Mouse (Mus musculus) urinary bladder, postnatal 0 days (tissue): ENCODE data around the gene Meaf6. TPM values are rescaled to one million over a fixed set of nuclear protein-coding genes. Genes with fewer than 3 reads are reported as not detected.

Experiments used
- polyA plus RNA-seq: library from polyadenylated mRNA; unstranded; fragments of >200 nt; fragmentation: Nextera tagmentation; extraction: Ambion mirVana; gene quantifications from 2 replicates; pipeline ENCODE4 v1.2.1, GENCODE M21; 2015

Meaf6 gene
- 23.1 and 28.3 TPM in 2 replicates for polyA plus RNA-seq

DNA sequence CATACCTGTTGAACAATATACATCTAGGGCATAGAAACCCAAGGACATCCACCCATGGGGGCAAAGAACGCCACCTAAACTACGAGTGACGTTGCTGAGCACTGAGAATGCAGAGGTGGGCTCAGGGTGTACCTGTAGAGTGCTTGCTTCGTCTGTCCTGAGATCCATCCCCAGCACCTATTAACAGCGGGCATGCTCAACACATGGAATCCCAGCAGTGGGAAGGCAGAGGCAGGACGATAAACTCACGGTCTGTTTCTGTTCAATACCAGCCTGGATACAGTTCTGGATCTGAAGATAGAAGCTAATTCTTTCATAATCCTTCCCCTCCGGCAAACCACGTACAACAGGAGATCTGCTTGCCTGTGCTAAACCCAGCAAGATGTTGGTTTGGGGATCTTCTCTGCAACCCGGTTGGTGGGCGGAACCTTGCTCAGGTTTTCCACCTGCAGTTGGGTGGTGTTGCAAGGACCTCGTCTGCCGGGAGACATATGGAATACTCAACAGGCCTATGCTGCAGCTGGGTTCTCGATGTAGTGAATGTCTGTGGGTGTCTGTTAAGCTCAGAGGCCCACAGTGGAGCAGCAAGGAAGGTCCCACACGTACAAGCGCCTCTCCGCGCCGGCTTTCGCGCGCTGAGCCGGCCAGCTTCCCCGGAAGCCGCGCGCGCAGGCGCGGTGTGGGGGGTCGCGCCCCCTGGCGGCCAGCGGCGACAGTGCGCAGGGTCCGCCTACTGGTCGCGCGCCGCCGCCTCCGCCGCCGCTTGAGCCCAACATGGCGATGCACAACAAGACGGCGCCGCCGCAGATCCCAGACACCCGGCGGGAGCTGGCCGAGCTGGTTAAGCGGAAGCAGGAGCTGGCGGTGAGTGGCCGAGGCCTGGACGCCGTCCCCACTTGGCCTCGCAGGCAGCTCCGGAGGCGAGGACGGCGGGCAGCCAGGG is at the start of gene Meaf6:
TSS of gene Meaf6 (plus strand) at position 732 of the 943 bp plus-strand sequence.

DNA sequence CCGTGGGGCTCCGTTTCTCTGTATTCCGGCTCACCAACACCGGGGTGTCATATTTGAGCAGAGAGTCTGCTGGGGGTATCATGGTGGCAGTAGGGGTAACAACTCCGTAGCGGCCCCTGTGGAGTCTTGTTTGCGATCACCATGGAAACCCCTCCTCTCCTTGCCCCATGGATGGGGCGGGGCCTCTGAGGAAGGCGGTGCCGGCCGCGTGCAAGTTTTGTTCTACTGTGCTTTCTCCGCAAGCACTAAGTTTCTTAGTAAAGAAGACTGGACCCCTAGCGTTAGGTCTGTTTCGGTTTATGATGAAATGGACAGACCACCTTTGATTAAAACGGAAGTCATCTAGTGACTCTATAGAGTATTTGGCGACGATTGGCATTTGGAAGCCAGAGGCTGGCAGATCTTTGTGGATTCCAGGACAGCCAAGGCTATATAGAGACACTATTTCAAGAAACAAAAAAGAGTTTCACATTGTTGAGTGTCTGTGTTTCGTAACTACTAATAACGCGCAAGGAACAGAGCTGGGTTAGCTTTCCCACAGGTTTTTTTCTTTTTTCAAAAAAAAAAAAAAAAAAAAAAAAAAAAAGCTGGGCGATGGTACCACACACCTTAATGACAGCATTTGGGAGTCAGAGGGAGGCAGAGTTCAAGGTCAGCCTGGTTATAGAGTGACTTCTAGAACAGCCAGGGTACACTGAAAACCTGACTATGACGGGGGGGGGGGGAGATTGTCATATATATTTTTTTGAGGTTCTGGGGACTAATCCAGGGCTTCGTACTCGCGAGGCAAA is 19.2 kb upstream of the Meaf6 start, which contains the start of gene Dnali1:
TSS of gene Dnali1 (minus strand) at position 187 of the 791 bp plus-strand sequence.

DNA sequence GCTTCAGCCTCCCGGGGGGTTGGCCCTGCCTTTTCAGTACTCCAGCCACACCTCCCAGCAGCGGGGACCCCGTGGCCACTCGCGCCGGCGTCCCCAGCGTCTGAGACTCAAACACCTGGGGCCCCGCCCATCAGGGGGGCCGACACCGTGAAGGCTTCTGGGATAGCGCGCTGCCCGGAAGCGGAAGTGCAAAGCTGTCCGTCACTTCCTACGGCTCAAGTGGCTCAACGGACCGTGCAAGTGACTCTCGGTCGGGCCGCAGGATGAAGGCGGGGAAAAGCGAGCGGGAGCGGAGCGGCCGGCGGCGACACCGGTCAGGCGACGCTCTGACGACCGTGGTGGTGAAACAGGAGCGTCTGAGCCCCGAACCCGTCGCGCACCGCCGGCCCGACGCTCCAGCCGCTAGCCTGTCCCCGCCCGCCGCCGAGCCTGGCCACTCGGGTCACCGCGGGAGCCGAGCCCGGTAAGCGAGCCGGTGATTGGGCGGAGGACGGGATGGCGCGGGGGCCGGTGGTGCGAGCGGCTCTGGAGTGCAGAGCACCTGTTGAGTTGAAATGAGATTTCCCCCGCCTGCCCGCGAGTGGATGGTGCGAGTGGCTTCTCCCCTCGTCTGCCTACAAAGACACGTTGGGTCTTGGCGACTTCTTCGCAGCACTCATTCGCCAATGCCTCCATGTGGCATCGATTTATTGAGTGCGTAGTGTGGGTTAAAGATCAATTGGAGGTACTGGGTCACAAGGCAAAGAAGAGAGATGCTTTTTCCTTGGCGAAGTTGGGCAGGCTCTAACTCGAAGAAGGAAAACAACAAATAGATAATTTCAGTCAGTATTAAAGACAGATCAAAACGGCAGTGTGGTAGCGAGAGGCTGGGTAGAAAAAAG is 18.2 kb upstream of the Meaf6 start, which contains the start of gene Snip1:
TSS of gene Snip1 (plus strand) at position 183 of the 881 bp plus-strand sequence.

DNA sequence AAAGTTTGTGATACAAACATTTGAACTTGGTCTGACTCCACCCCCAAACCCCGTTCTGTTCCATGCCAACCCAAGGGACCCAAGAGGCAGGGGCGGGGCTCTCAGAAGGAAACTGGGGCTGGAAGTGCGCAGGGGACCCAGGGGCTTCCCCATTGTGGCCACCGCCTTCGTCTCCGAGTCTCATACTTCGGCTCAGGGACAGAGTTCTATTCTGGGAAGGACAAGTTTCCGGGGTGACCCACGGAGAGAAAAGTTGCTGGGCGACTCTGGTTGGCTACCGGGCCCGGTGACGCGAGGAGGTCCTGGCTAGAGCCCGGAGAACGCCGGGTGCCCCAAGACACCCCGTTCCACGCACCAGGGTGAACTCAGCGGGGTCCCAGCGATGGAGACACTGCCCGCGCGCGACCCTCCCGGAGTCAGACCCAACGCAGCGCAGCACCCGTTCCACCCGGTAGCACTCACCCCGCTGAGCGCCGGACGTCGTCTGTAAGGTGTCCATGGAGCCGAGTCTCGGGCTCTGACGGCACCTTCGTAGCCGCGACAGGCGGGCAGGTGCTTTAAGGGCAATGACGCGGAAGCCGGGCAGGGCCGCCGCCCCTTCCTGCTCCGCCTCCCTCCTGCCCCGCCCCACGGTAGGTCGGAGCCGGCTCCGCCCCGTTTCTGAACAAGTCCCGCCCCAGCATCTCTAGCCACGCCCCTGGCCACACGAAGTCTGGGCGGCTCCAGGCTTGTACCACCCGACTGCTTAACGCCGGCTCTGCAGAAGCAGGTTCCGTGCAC is 42.6 kb downstream of the Meaf6 start, which contains the start of gene Zc3h12a:
TSS of gene Zc3h12a (minus strand) at position 536 of the 780 bp plus-strand sequence.

Other genes starting within 250 kb of the Meaf6 start
- 23.5 and 27.8 TPM in 2 replicates for gene Yrdc, start 234.5 kb upstream of the Meaf6 start, polyA plus RNA-seq
- 66.9 and 78.5 TPM in 2 replicates for gene 1110065P20Rik, start 233.9 kb upstream of the Meaf6 start, polyA plus RNA-seq
- gene Maneal, start 223.0 kb upstream of the Meaf6 start, polyA plus RNA-seq, result 0.06 and 0.17 TPM in 2 replicates
- not detected in 2 replicates for gene Epha10, start 204.2 kb upstream of the Meaf6 start, polyA plus RNA-seq
- 7.6 and 7.9 TPM in 2 replicates for gene 9930104L06Rik, start 148.1 kb upstream of the Meaf6 start, polyA plus RNA-seq
- gene Cdca8, start 145.8 kb upstream of the Meaf6 start, polyA plus RNA-seq, result 19.8 and 29.5 TPM in 2 replicates
- 10.9 and 11.9 TPM in 2 replicates for gene Rspo1, start 98.7 kb upstream of the Meaf6 start, polyA plus RNA-seq
- 45.0 and 46.7 TPM in 2 replicates for gene Gnl2, start 68.5 kb upstream of the Meaf6 start, polyA plus RNA-seq
- 0.07 TPM in 1 of 2 replicates, not detected in the other for gene Dnali1, start 19.4 kb upstream of the Meaf6 start, polyA plus RNA-seq
- gene Snip1, start 18.5 kb upstream of the Meaf6 start, polyA plus RNA-seq, result 12.5 and 14.9 TPM in 2 replicates
- gene Zc3h12a, start 42.7 kb downstream of the Meaf6 start, polyA plus RNA-seq, result 1.6 and 1.7 TPM in 2 replicates